Mouse (Mus musculus) hindbrain, embryonic 13.5 days (tissue): ENCODE measurements around the gene Tmem39b. TPM values are rescaled to one million over a fixed set of nuclear protein-coding genes. Genes with fewer than 3 reads are reported as not detected.
A peak's percentile ranks its signal among the peaks of the same experiment; 100 is the strongest.

Source experiments
- ATAC-seq: fragments of 200-750 bp; cut with Nextera tagmentation; 2 replicates; pipeline ENCODE4 v1.8.0; 2017; ENCODE audit warnings: moderate TSS enrichment; ENCODE audit not compliant: low FRiP score
- H3K27ac ChIP-seq: fragments of 300-500 bp; sonication (generic); 2 replicates; pipeline ENCODE4 v1.5.1; 2015; ENCODE audit warnings: inconsistent platforms, mild to moderate bottlenecking, moderate library complexity
- H3K27me3 ChIP-seq: fragments of 300-500 bp; sonication (generic); 2 replicates; pipeline ENCODE4 v1.6.1; 2015; ENCODE audit warnings: mild to moderate bottlenecking, inconsistent platforms
- H3K36me3 ChIP-seq: fragments of 300-500 bp; sonication (generic); 2 replicates; pipeline ENCODE4 v1.6.1; 2015; ENCODE audit warnings: mild to moderate bottlenecking, inconsistent platforms
- H3K4me1 ChIP-seq: fragments of 300-500 bp; sonication (generic); replicated peaks from 2 replicates; pipeline ENCODE4 v1.6.1; 2015; ENCODE audit warnings: inconsistent platforms
- H3K4me2 ChIP-seq: fragments of 300-500 bp; sonication (generic); 2 replicates; pipeline ENCODE4 v1.6.1; 2015; ENCODE audit warnings: inconsistent platforms, mild to moderate bottlenecking, moderate library complexity
- H3K4me3 ChIP-seq: fragments of 300-500 bp; sonication (generic); 2 replicates; pipeline ENCODE4 v1.5.1; 2015; ENCODE audit warnings: mild to moderate bottlenecking, inconsistent platforms
- H3K9ac ChIP-seq: fragments of 300-500 bp; sonication (generic); 2 replicates; pipeline ENCODE4 v1.6.1; 2015; ENCODE audit warnings: mild to moderate bottlenecking, inconsistent platforms
- H3K9me3 ChIP-seq: fragments of 300-500 bp; sonication (generic); 2 replicates; pipeline ENCODE4 v1.6.1; 2016; ENCODE audit warnings: inconsistent platforms
- WGBS: fragments of 180-500 bp; shearing (Covaris S2); methylation state at CpG from one replicate; pipeline ENCODE4 v1.1.7; 2015; 5-methylcytosine and 5-hydroxymethylcytosine counted together
- microRNA-seq: library from miRNA; unstranded; fragments of <30 nt; microRNA quantifications from one replicate; pipeline ENCODE4, GENCODE M21; 2016
- polyA plus RNA-seq: library from polyadenylated mRNA; unstranded; fragments of >200 nt; fragmentation: Nextera tagmentation; extraction: Ambion mirVana; gene quantifications from 2 replicates; pipeline ENCODE4 v1.2.1, GENCODE M21; 2015

Tmem39b gene
- polyA plus RNA-seq, 1 experiment from 2014 or later: 16.8 TPM

DNA sequence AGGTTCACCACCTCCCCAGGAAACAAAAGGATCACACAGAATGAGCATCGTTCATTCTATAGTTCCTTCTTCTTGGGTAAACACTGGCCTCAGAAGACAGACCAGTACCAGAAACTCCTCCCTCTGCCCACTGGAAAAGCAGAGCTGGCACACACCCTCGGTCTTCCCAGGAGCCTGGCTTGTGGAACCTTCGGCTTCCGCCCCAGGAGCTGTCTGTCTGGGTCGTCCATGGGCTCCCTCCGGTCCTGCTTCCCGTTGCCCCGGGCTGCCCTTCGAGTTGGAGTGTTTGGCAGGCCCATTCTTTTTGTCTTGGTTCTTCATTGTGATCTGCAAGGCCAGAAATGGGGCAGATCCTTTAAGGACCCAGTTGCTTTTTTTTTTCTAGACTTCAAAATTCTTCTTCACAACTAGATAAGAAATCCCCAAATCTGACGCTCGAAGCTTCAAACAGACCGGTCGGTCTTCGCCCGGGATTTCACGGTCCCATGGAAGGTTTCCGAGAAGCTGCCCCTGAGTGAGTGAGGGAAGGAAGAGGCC is 56.5 kb downstream of the Tmem39b start:
- peak overlapping the region; percentile 90 for H3K9ac ChIP-seq
- H3K4me1 ChIP-seq: peaks cover 32% of the 10 kb centered on the region
- no peaks in the 10 kb centered on the region for H3K9me3 ChIP-seq
- peak overlapping the region; percentile 94 for H3K27ac ChIP-seq
- H3K27me3 ChIP-seq: no peaks in the 10 kb centered on the region
- WGBS: 4% methylated on average over 17 of the region's 17 CpGs
- peaks cover 51% of the 10 kb centered on the region for H3K36me3 ChIP-seq
- H3K4me3 ChIP-seq: peak overlapping the region; percentile 71
- peak overlapping the region; percentile 95 for H3K4me2 ChIP-seq
- ATAC-seq: no peak

- no peak for ATAC-seq
- H3K4me3 ChIP-seq: peak overlapping the region; percentile 71
- H3K27me3 ChIP-seq: no peaks in the 10 kb centered on the region
- H3K9ac ChIP-seq: peak overlapping the region; percentile 90
- peaks cover 51% of the 10 kb centered on the region for H3K36me3 ChIP-seq
- H3K4me1 ChIP-seq: peaks cover 32% of the 10 kb centered on the region
- no peak overlapping the region for H3K27ac ChIP-seq
- H3K4me2 ChIP-seq: peak overlapping the region; percentile 95
- 89% methylated on average over 15 of the region's 15 CpGs for WGBS
- no peaks in the 10 kb centered on the region for H3K9me3 ChIP-seq
Measured at GRCm38 (mm10) chr4:129639221-129639620, 57.4 kb downstream of the Tmem39b start.

DNA sequence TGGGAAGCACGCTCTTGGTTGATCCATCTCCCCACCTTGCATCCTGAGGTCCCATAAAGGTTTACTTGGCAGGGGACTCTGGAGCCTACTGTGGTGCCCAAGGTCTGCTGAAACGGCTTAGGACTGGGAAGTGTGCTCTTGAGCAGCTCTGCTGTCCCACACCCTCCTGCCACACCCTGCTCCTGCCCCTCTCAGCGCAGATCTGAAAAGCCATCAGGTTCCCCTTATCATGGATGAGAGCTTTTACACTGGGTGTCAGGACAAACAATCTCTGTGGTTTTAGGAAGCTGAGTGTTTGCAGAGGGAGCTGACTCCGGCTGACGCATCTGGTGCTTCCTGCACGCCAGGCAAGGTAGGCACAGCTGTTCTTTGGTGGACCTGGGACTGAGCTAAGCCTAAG is 62.8 kb downstream of the Tmem39b start:
- Histone ChIP-seq H3K27me3 (no peaks in the 10 kb centered on the region), H3K4me2 (no peak overlapping the region), H3K9me3 (no peaks in the 10 kb centered on the region), H3K9ac (no peak overlapping the region), H3K36me3 (peaks cover 97% of the 10 kb centered on the region), H3K4me1 (peaks cover 23% of the 10 kb centered on the region), H3K27ac (no peak overlapping the region), H3K4me3 (no peak overlapping the region)
- no peak for ATAC-seq
- 96% methylated on average over 6 of the region's 6 CpGs for WGBS

- Histone ChIP-seq H3K9ac (no peak overlapping the region), H3K4me2 (no peak overlapping the region), H3K27ac (no peak overlapping the region), H3K4me3 (no peak overlapping the region), H3K4me1 (peaks cover 7% of the 10 kb centered on the region), H3K9me3 (no peaks in the 10 kb centered on the region), H3K27me3 (no peaks in the 10 kb centered on the region), H3K36me3 (peaks cover 99% of the 10 kb centered on the region)
- WGBS: 94% methylated on average over 12 of the region's 12 CpGs
- no peak for ATAC-seq
Measured at GRCm38 (mm10) chr4:129631867-129632266, 64.8 kb downstream of the Tmem39b start.

GRCm38 (mm10) chr4:129630944-129631343 is 65.7 kb downstream of the Tmem39b start:
- no peak overlapping the region; the same call in 1 of the 2 replicates for H3K27ac ChIP-seq
- 76% methylated on average over 4 of the region's 4 CpGs for WGBS
- no peak overlapping the region for H3K9ac ChIP-seq

More at GRCm38 (mm10) chr4:129630944-129631343, 65.7 kb downstream of the Tmem39b start:
- Histone ChIP-seq H3K4me2 (no peak overlapping the region), H3K4me1 (peaks cover 6% of the 10 kb centered on the region), H3K27me3 (no peaks in the 10 kb centered on the region), H3K4me3 (no peak overlapping the region), H3K36me3 (peaks cover 95% of the 10 kb centered on the region), H3K9me3 (no peaks in the 10 kb centered on the region)
- no peak for ATAC-seq

Small RNAs within 50 kb of the gene (microRNA-seq; reads per million reads assigned to microRNA genes)
- gene Mir7016: 0.93 reads per million

Other genes starting within 250 kb of the Tmem39b start
- 34.9 and 36.2 TPM in 2 replicates for gene Bsdc1, start 235.3 kb downstream of the Tmem39b start, polyA plus RNA-seq
- gene Tssk3, start 205.8 kb downstream of the Tmem39b start, polyA plus RNA-seq: 0.13 TPM in 1 of 2 replicates, not detected in the other
- gene Fam229a, start 205.6 kb downstream of the Tmem39b start, polyA plus RNA-seq: 0.36 TPM in 1 of 2 replicates, not detected in the other
- 1,788 and 1,829 TPM in 2 replicates for gene Marcksl1, start 183.3 kb downstream of the Tmem39b start, polyA plus RNA-seq
- gene Hdac1, start 154.1 kb downstream of the Tmem39b start, polyA plus RNA-seq: 111 and 113 TPM in 2 replicates
- gene Lck, start 123.2 kb downstream of the Tmem39b start, polyA plus RNA-seq: 7.6 and 11.1 TPM in 2 replicates
- gene Fam167b, start 118.3 kb downstream of the Tmem39b start, polyA plus RNA-seq: 0.80 and 0.87 TPM in 2 replicates
- gene Eif3i, start 96.2 kb downstream of the Tmem39b start, polyA plus RNA-seq: 208 and 212 TPM in 2 replicates
- 195 and 196 TPM in 2 replicates for gene Tmem234, start 96.2 kb downstream of the Tmem39b start, polyA plus RNA-seq
- 4.0 and 4.3 TPM in 2 replicates for gene Dcdc2b, start 82.6 kb downstream of the Tmem39b start, polyA plus RNA-seq
- 30.0 and 37.8 TPM in 2 replicates for gene Iqcc, start 77.7 kb downstream of the Tmem39b start, polyA plus RNA-seq
- 130 and 135 TPM in 2 replicates for gene Ccdc28b, start 72.9 kb downstream of the Tmem39b start, polyA plus RNA-seq
- 56.8 and 58.1 TPM in 2 replicates for gene Txlna, start 55.8 kb downstream of the Tmem39b start, polyA plus RNA-seq
- 15.7 and 17.6 TPM in 2 replicates for gene Kpna6, start 24.1 kb downstream of the Tmem39b start, polyA plus RNA-seq
- 157 TPM in 2 replicates for gene Khdrbs1, start 45.5 kb upstream of the Tmem39b start, polyA plus RNA-seq
- 292 and 306 TPM in 2 replicates for gene Ptp4a2, start 114.4 kb upstream of the Tmem39b start, polyA plus RNA-seq
- gene Spocd1, start 232.4 kb upstream of the Tmem39b start, polyA plus RNA-seq: not detected in 2 replicates